Mouse (Mus musculus) lung, postnatal 0 days (tissue): ENCODE measurements around the gene Sord. TPM values are rescaled to one million over a fixed set of nuclear protein-coding genes. Genes with fewer than 3 reads are reported as not detected.
"Not testable (repeated sequence)": the region's sequence is repeated elsewhere in the genome, so short reads cannot be mapped to it uniquely, and the experiment has no call there.

Source experiments
- ATAC-seq: fragments of 200-750 bp; cut with Nextera tagmentation; 2 replicates; pipeline ENCODE4 v1.8.0; 2017; ENCODE audit warnings: moderate library complexity
- DNase-seq: peaks from one replicate; pipeline ENCODE4 v3.0.0-alpha.2; 2016; ENCODE audit warnings: low spot score
- H3K27ac ChIP-seq: fragments of 300-500 bp; sonication (generic); 2 replicates; pipeline ENCODE4 v1.5.1; 2014; ENCODE audit warnings: antibody characterized with exemption, mild to moderate bottlenecking, low read length, mixed read lengths
- H3K27me3 ChIP-seq: fragments of 300-500 bp; sonication (generic); replicated peaks from 2 replicates; pipeline ENCODE4 v1.6.1; 2014; ENCODE audit warnings: low read length, mixed read lengths; ENCODE audit not compliant: insufficient read depth
- H3K36me3 ChIP-seq: fragments of 300-500 bp; sonication (generic); 2 replicates; pipeline ENCODE4 v1.6.1; 2014; ENCODE audit warnings: low read length, mixed read lengths; ENCODE audit not compliant: insufficient read depth
- H3K4me1 ChIP-seq: fragments of 300-500 bp; sonication (generic); 2 replicates; pipeline ENCODE4 v1.6.1; 2014; ENCODE audit warnings: antibody characterized with exemption, low read depth, low read length, mixed read lengths; ENCODE audit not compliant: insufficient read depth
- H3K4me2 ChIP-seq: fragments of 300-500 bp; sonication (generic); replicated peaks from 2 replicates; pipeline ENCODE4 v1.6.1; 2014; ENCODE audit warnings: low read depth, mild to moderate bottlenecking, low read length, moderate library complexity, mixed read lengths
- H3K4me3 ChIP-seq: fragments of 300-500 bp; sonication (generic); 2 replicates; pipeline ENCODE4 v1.5.1; 2014; ENCODE audit warnings: low read depth, low read length
- H3K9ac ChIP-seq: fragments of 300-500 bp; sonication (generic); replicated peaks from 2 replicates; pipeline ENCODE4 v1.6.1; 2014; ENCODE audit warnings: low read depth, mild to moderate bottlenecking
- H3K9me3 ChIP-seq: fragments of 300-500 bp; sonication (generic); 2 replicates; pipeline ENCODE4 v1.6.1; 2016; ENCODE audit warnings: low read length, mixed read lengths
- CTCF ChIP-seq: IDR thresholded peaks from 2 replicates; pipeline ENCODE4 v1.5.1; 2016; ENCODE audit warnings: antibody characterized with exemption, mild to moderate bottlenecking
- EP300 ChIP-seq: IDR thresholded peaks from 2 replicates; pipeline ENCODE4 v1.6.1; 2016; ENCODE audit warnings: antibody characterized with exemption, mild to moderate bottlenecking, control low read depth
- WGBS: fragments of 180-500 bp; shearing (Covaris S2); extraction: QIAGEN DNeasy Blood & Tissue Kit; methylation state at CpG from one replicate; pipeline ENCODE4 v1.1.7; 2014; 5-methylcytosine and 5-hydroxymethylcytosine counted together
- polyA plus RNA-seq: library from polyadenylated mRNA; unstranded; fragments of >200 nt; fragmentation: Nextera tagmentation; extraction: Ambion mirVana; gene quantifications from 2 replicates; pipeline ENCODE4 v1.2.1, GENCODE M21; 2015

Gene Sord
- polyA plus RNA-seq, 1 experiment from 2014 or later: 48.6 TPM

DNA sequence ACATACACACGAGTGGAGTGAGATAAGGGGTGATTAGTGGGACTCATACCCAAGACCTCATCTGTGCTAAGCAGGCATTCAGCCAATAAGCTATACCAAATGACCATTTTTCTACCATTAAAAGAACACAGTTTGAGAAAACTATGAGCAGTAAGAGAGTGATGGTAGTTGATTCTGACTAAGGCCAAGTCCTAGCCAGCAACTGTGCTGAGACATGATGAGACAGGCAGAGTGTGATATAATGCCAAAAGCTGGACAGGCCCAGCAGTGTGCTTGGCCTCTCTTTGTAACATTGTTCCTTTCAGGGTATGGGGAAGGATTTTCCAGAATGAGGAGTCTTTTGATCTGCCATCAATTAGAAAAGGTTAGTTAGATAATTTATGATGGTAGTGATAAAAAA, 33.0 kb upstream of the Sord start:
- TF ChIP-seq CTCF: no peak
- TF ChIP-seq EP300: no peak
- no peak overlapping the region for H3K4me2 ChIP-seq
- no peak overlapping the region for H3K9ac ChIP-seq
- ATAC-seq (no peak), DNase-seq (no peak)
- H3K27me3 ChIP-seq: no peaks in the 10 kb centered on the region
- H3K4me1 ChIP-seq: no peaks in the 10 kb centered on the region
- H3K4me3 ChIP-seq: no peak overlapping the region
- H3K27ac ChIP-seq: no peak overlapping the region
- H3K9me3 ChIP-seq: no peaks in the 10 kb centered on the region
- H3K36me3 ChIP-seq: no peaks in the 10 kb centered on the region
- WGBS: 36% methylated on average over 1 of the region's 1 CpGs

DNA sequence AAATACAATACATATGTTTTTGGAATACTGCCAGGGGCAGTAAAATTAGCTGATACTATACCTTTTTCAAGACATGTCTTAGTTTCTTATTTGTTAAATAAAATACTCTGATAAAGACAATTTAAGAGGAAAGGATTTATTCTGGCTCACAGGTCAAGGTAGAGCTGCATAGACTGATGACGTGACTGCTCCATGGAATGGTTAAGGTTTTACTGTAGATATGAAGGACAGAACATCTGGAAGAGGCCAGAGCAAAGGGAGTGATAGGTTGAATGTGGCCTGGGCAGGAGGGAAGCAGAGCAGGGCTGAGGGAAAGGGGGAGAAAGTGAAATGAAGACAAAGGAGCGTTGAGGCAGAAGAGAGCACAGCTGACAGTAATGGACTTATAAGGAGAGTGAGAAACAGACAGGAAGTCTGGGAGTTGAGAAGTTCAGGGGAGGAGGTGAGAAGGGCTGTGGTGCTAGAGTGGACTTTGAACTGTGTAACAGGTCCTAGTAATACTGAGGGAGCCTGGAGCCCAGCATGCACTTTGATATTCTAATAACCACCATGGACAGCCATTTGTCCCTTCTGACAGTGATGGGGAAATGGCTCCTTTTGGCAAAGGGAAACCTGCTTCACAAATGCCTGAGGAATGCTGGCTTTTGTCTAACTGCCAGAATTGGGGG, 28.0 kb upstream of the Sord start:
- no peak for ATAC-seq
- no peak for TF ChIP-seq EP300
- no peak for TF ChIP-seq CTCF
- H3K9me3 ChIP-seq: no peaks in the 10 kb centered on the region
- H3K36me3 ChIP-seq: no peaks in the 10 kb centered on the region
- no peak overlapping the region for H3K4me3 ChIP-seq
- no peak overlapping the region for H3K4me2 ChIP-seq
- no peak overlapping the region for H3K27ac ChIP-seq
- DNase-seq: no peak
- H3K27me3 ChIP-seq: no peaks in the 10 kb centered on the region
- no peaks in the 10 kb centered on the region for H3K4me1 ChIP-seq
- no peak overlapping the region for H3K9ac ChIP-seq
- 47% methylated on average over 2 of the region's 2 CpGs for whole genome bisulfite sequencing

DNA sequence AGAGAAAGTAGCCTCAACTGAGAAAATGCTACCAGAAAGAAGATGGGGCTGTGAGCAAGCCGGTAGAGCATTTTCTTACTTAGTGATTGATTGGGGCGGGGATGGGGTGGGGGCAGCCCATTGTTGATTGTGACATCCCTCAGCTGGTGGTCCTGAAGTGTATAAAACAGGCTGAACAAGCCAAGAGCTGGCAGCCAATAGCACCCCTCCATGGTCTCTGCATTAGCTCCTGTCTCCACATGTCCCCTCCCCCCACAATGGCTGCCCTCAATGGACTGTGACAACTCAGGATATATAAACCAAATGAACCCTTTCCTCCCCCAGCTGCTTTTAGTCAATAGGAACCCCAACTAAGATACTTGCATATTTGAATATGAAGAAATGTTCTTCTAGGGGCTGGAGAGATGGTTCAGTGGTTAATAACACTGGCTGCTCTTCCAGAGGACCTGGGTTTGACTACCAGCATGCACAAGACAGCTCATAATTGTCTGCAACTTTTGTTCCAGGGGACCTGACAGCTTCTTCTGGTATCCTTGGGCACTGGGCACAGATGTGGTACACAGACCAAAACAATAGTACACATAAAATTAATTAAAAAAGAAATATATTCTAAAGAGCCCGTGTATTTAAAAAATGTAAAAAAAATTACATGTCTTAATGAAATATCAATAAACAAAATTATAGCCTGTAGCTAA, 23.9 kb upstream of the Sord start:
- 65% methylated on average over 3 of the region's 3 CpGs for WGBS

DNA sequence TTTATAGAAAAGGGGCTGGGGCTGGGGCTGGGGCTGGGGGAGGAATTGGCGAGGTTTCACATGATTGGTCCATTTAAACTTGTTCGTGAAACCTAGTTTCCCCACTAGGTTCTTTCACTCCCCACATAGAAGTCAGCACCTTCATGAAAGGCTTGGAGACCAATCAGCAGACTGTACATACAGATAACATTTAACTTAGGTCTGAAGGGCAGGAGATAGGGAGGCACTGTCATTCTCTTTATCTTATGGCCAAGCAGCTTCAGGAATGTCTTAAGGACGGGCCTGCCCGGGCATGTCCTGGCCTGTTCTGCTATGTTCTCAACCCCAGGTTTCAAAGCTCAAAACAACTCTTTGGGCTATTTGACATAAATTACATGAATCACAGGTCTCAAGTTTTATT, 17.5 kb upstream of the Sord start:
- ATAC-seq, H3K9ac ChIP-seq, DNase-seq, H3K27ac ChIP-seq, H3K9me3 ChIP-seq, H3K27me3 ChIP-seq, H3K36me3 ChIP-seq, H3K4me3 ChIP-seq, H3K4me2 ChIP-seq, H3K4me1 ChIP-seq: not testable (repeated sequence)
- 84% methylated on average over 4 of the region's 4 CpGs for WGBS

More for the DNA sequence above, 23.9 kb upstream of the Sord start:
- ATAC-seq (no peak), DNase-seq (no peak)
- Histone ChIP-seq H3K4me1 (no peaks in the 10 kb centered on the region), H3K4me2 (no peak overlapping the region), H3K27ac (no peak overlapping the region), H3K27me3 (no peaks in the 10 kb centered on the region), H3K9ac (no peak overlapping the region), H3K36me3 (no peaks in the 10 kb centered on the region), H3K9me3 (no peaks in the 10 kb centered on the region), H3K4me3 (no peak overlapping the region)
- TF ChIP-seq CTCF: no peak
- no peak for TF ChIP-seq EP300

DNA sequence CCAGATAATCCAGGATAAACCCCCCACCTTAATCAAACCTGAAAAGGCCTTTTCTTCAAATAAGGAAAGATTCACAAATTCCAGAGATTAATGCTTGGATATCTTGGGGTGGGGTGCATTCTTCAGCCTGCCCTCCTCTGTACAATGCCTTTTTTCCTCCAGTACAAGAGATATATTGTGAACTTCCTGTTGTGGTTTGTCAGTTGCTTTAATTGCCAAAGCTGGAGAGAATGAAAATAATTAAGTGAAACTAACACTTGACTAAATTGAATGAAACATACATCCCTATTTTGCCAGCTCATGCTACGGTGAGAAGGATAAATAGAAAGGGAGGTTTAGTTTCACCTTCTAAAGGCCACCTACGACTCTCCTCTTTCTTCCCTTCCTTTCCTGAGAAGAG, 16.3 kb upstream of the Sord start:
- ATAC-seq (no peak), DNase-seq (no peak)
- no peaks in the 10 kb centered on the region for H3K4me1 ChIP-seq
- WGBS: 73% methylated on average over 2 of the region's 2 CpGs
- no peak overlapping the region for H3K4me3 ChIP-seq
- TF ChIP-seq CTCF (no peak), EP300 (no peak)
- no peaks in the 10 kb centered on the region for H3K36me3 ChIP-seq
- H3K4me2 ChIP-seq: no peak overlapping the region
- H3K9me3 ChIP-seq: no peaks in the 10 kb centered on the region
- H3K27ac ChIP-seq: no peak overlapping the region
- no peaks in the 10 kb centered on the region for H3K27me3 ChIP-seq
- H3K9ac ChIP-seq: no peak overlapping the region

DNA sequence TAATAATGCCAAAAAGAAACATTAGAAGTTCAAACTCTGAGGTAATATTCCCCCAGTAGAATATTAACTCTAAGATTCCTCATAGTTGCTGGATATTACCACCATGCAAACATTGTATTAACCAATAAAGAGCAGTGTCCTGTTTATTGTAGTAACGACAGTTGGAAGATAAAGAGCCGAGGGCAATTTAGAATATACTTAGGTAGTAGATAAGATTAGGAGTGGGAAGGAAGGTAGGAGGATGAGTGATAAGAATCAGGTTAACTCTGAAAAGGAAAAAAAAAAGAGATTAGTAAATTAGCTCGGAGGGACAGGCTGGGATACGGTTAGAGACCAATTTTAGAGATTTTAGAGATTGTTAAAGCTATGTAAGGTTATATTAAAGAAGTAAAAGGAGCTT, 13.2 kb upstream of the Sord start:
- Histone ChIP-seq H3K9me3 (no peaks in the 10 kb centered on the region), H3K36me3 (no peaks in the 10 kb centered on the region), H3K4me3 (no peak overlapping the region), H3K4me1 (no peaks in the 10 kb centered on the region), H3K9ac (no peak overlapping the region), H3K27ac (no peak overlapping the region), H3K27me3 (no peaks in the 10 kb centered on the region), H3K4me2 (no peak overlapping the region)
- TF ChIP-seq CTCF: no peak
- no peak for TF ChIP-seq EP300
- DNase-seq (no peak), ATAC-seq (no peak)
- WGBS: 30% methylated on average over 4 of the region's 4 CpGs
